Mouse (Mus musculus) limb, embryonic 10.5 days (tissue): ENCODE results near the gene Mrfap1. TPM values are rescaled to one million over a fixed set of nuclear protein-coding genes. Genes with fewer than 3 reads are reported as not detected.

Experiments
- polyA plus RNA-seq: library from polyadenylated mRNA; unstranded; fragments of >200 nt; fragmentation: Nextera tagmentation; extraction: Ambion mirVana; gene quantifications from 2 replicates; pipeline ENCODE4 v1.2.1, GENCODE M21; 2016

The Mrfap1 gene
- polyA plus RNA-seq, 1 experiment from 2014 or later, result 533 TPM

Other genes with a start within 250 kb of the Mrfap1 start
- 32.0 and 38.2 TPM in 2 replicates for gene Tbc1d14, start 203.5 kb downstream of the Mrfap1 start, polyA plus RNA-seq
- 22.5 and 25.1 TPM in 2 replicates for gene D5Ertd579e, start 100.7 kb downstream of the Mrfap1 start, polyA plus RNA-seq
- 23.7 and 25.5 TPM in 2 replicates for gene Bloc1s4, start 48.1 kb downstream of the Mrfap1 start, polyA plus RNA-seq
- gene Man2b2, start 33.9 kb upstream of the Mrfap1 start, polyA plus RNA-seq, result 6.2 and 7.6 TPM in 2 replicates
- gene Ppp2r2c, start 71.7 kb upstream of the Mrfap1 start, polyA plus RNA-seq, result 0.23 and 1.0 TPM in 2 replicates
- 6.1 and 6.7 TPM in 2 replicates for gene Wfs1, start 192.4 kb upstream of the Mrfap1 start, polyA plus RNA-seq